In the genomic region with DNA sequence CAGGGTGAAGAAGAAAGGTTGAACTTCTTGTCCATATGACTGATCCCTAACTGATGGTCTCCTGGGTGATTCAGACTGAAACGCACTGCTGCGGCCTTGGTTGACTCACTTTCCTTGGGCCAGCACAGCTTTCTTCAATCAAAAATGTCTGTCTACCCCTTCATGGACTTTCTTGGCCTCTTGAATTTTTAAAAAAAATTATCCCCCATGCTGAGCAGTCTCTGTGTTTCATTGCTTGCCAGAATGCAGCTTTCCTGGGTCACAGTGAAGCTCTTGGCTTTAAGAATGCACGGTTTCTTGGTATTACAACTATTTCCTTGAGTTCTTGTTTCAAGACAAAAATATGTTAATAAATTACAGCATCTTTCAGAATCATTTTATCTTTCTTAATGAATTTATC, we compare ENCODE assay signal across 13 mouse cellular contexts. TPM values are rescaled to one million over a fixed set of nuclear protein-coding genes. Genes with fewer than 3 reads are reported as not detected.
"Had no signal": no experiment of that assay in that cellular context is flagged by ENCODE, and none has a peak within 500 bp of the region (broad histone marks: within the 10 kb centered on the region; RNA-seq: fewer than 3 reads in every experiment).

No protein-coding gene starts in this region.

- H3K27me3 ChIP-seq: limb, embryonic 15.5 days; liver, embryonic 12.5 days; neural tube, embryonic 12.5 days had no signal

- H3K4me3 ChIP-seq: limb, embryonic 15.5 days; liver, embryonic 12.5 days; midbrain, embryonic 10.5 days; myocyte; neural tube, embryonic 12.5 days had no signal

- DNase-seq: layer of hippocampus, adult 9-11 months; layer of hippocampus, postnatal 36 days; lung, embryonic 14.5 days; lung, postnatal 10 days; lung, postnatal 4 days; midbrain, embryonic 14.5 days had no signal

- H3K4me2 ChIP-seq: limb, embryonic 15.5 days; liver, embryonic 12.5 days; lung, embryonic 14.5 days; neural tube, embryonic 12.5 days had no signal

- ATAC-seq: liver, embryonic 12.5 days had no signal

- H3K4me1 ChIP-seq: limb, embryonic 15.5 days; liver, embryonic 12.5 days; midbrain, embryonic 10.5 days; neural tube, embryonic 12.5 days had no signal

- H3K9me3 ChIP-seq: limb, embryonic 15.5 days; liver, embryonic 12.5 days; midbrain, embryonic 10.5 days; neural tube, embryonic 12.5 days had no signal

- H3K36me3 ChIP-seq: limb, embryonic 15.5 days; liver, embryonic 12.5 days; midbrain, embryonic 10.5 days; neural tube, embryonic 12.5 days had no signal

- H3K27ac ChIP-seq: limb, embryonic 15.5 days; liver, embryonic 12.5 days; midbrain, embryonic 10.5 days; neural tube, embryonic 12.5 days; stomach, postnatal 0 days had no signal

- H3K9ac ChIP-seq: limb, embryonic 15.5 days; liver, embryonic 12.5 days; lung, embryonic 14.5 days; neural tube, embryonic 12.5 days had no signal

RNA-seq across cellular contexts. Expression of a gene that starts 41.9 kb away (rescaled TPM):
- polyA plus RNA-seq: limb, embryonic 11.5 days had no signal
